Mouse (Mus musculus) limb, embryonic 11.5 days (tissue): ENCODE measurements at regions not wholly inside any gene's neighbourhood (a gene's known extent, or its start where the extent isn't known, plus 50 kb on each side); places are given as distances from the start of the nearest gene placed in this dataset.

ENCODE experiments used
- ATAC-seq: fragments of 200-750 bp; cut with Nextera tagmentation; 2 replicates; pipeline ENCODE4 v1.8.0; 2017; ENCODE audit warnings: low read depth; ENCODE audit not compliant: insufficient number of reproducible peaks, low FRiP score, low TSS enrichment
- DNase-seq: peaks from one replicate; pipeline ENCODE4 v3.0.0-alpha.2; 2015; ENCODE audit warnings: low spot score
- H3K27ac ChIP-seq: fragments of 300-500 bp; sonication (generic); replicated peaks from 2 replicates; pipeline ENCODE4 v1.5.1; 2014; ENCODE audit warnings: low read depth, mild to moderate bottlenecking, low read length
- H3K27me3 ChIP-seq: fragments of 300-500 bp; sonication (generic); 2 replicates; pipeline ENCODE4 v1.6.1; 2014; ENCODE audit warnings: mild to moderate bottlenecking, low read length, mixed read lengths; ENCODE audit not compliant: control insufficient read depth, insufficient read depth
- H3K36me3 ChIP-seq: fragments of 300-500 bp; sonication (generic); 2 replicates; pipeline ENCODE4 v1.6.1; 2014; ENCODE audit warnings: mild to moderate bottlenecking, low read length, moderate library complexity, mixed read lengths; ENCODE audit not compliant: control insufficient read depth, insufficient read depth
- H3K4me1 ChIP-seq: fragments of 300-500 bp; sonication (generic); 2 replicates; pipeline ENCODE4 v1.6.1; 2014; ENCODE audit warnings: low read length, mixed read lengths; ENCODE audit not compliant: control insufficient read depth, insufficient read depth
- H3K4me2 ChIP-seq: fragments of 300-500 bp; sonication (generic); 2 replicates; pipeline ENCODE4 v1.6.1; 2014; ENCODE audit warnings: low read depth, mild to moderate bottlenecking, moderate library complexity; ENCODE audit not compliant: severe bottlenecking
- H3K4me3 ChIP-seq: fragments of 300-500 bp; sonication (generic); 2 replicates; pipeline ENCODE4 v1.5.1; 2014; ENCODE audit warnings: low read depth, low read length
- H3K9ac ChIP-seq: fragments of 300-500 bp; sonication (generic); 2 replicates; pipeline ENCODE4 v1.6.1; 2014; ENCODE audit warnings: mild to moderate bottlenecking, low read length
- H3K9me3 ChIP-seq: fragments of 300-500 bp; sonication (generic); 2 replicates; pipeline ENCODE4 v1.6.1; 2016; ENCODE audit warnings: low read length; ENCODE audit not compliant: control insufficient read depth
- WGBS: fragments of 180-500 bp; shearing (Covaris S2); extraction: QIAGEN DNeasy Blood & Tissue Kit; methylation state at CpG from one replicate; pipeline ENCODE4 v1.1.7; 2014; 5-methylcytosine and 5-hydroxymethylcytosine counted together

GRCm38 (mm10) chr6:94804284-94804815, 104.4 kb upstream of the Lrig1 start:
- Histone ChIP-seq H3K27ac (no peak overlapping the region), H3K9me3 (no peaks in the 10 kb centered on the region), H3K9ac (no peak overlapping the region), H3K27me3 (no peaks in the 10 kb centered on the region), H3K4me3 (no peak overlapping the region), H3K4me1 (peaks cover 14% of the 10 kb centered on the region), H3K4me2 (no peak overlapping the region), H3K36me3 (no peaks in the 10 kb centered on the region)
- WGBS: 86% methylated on average over 10 of the region's 10 CpGs
- DNase-seq: no peak
- ATAC-seq: no peak

GRCm38 (mm10) chr6:94801039-94801438, 101.1 kb upstream of the Lrig1 start:
- ATAC-seq (no peak), DNase-seq (no peak)
- H3K27me3 ChIP-seq: no peaks in the 10 kb centered on the region
- no peak overlapping the region for H3K27ac ChIP-seq
- H3K4me2 ChIP-seq: no peak overlapping the region; the same call in 1 of the 2 replicates
- no peak overlapping the region for H3K9ac ChIP-seq
- peaks cover 2% of the 10 kb centered on the region; the same call in 1 of the 2 replicates for H3K9me3 ChIP-seq
- no peak overlapping the region for H3K4me3 ChIP-seq
- 28% methylated on average over 12 of the region's 12 CpGs for WGBS
- H3K4me1 ChIP-seq: peaks cover 8% of the 10 kb centered on the region; the same call in 1 of the 2 replicates
- H3K36me3 ChIP-seq: no peaks in the 10 kb centered on the region

- peaks cover 2% of the 10 kb centered on the region; the same call in 1 of the 2 replicates for H3K9me3 ChIP-seq
- no peak overlapping the region for H3K4me3 ChIP-seq
- no peaks in the 10 kb centered on the region for H3K27me3 ChIP-seq
- no peak for ATAC-seq
- WGBS: 92% methylated on average over 4 of the region's 4 CpGs
- no peaks in the 10 kb centered on the region for H3K36me3 ChIP-seq
- no peak overlapping the region for H3K4me2 ChIP-seq
- H3K9ac ChIP-seq: no peak overlapping the region
- no peak overlapping the region for H3K27ac ChIP-seq
- H3K4me1 ChIP-seq: peaks cover 5% of the 10 kb centered on the region; the same call in 1 of the 2 replicates
- no peak for DNase-seq
Observed at GRCm38 (mm10) chr6:94798545-94799211, 98.7 kb upstream of the Lrig1 start.

GRCm38 (mm10) chr6:94795442-94795841, 95.5 kb upstream of the Lrig1 start:
- H3K4me3 ChIP-seq: no peak overlapping the region
- H3K9me3 ChIP-seq: peaks cover 2% of the 10 kb centered on the region; the same call in 1 of the 2 replicates
- H3K27me3 ChIP-seq: no peaks in the 10 kb centered on the region
- H3K9ac ChIP-seq: no peak overlapping the region
- WGBS: 78% methylated on average over 4 of the region's 4 CpGs
- H3K4me2 ChIP-seq: no peak overlapping the region
- no peaks in the 10 kb centered on the region for H3K36me3 ChIP-seq
- ATAC-seq (no peak), DNase-seq (no peak)
- no peak overlapping the region for H3K27ac ChIP-seq
- H3K4me1 ChIP-seq: 0 out of 2 replicates have a peak, but pooled peaks cover 2% of the 10 kb centered on the region

GRCm38 (mm10) chr6:94793555-94793954, 93.6 kb upstream of the Lrig1 start:
- DNase-seq (no peak), ATAC-seq (no peak)
- Histone ChIP-seq H3K4me1 (peaks cover 2% of the 10 kb centered on the region; the same call in 1 of the 2 replicates), H3K27me3 (no peaks in the 10 kb centered on the region), H3K4me3 (no peak overlapping the region), H3K9me3 (peaks cover 2% of the 10 kb centered on the region; the same call in 1 of the 2 replicates), H3K36me3 (no peaks in the 10 kb centered on the region), H3K9ac (no peak overlapping the region), H3K27ac (no peak overlapping the region), H3K4me2 (no peak overlapping the region)
- WGBS: 94% methylated on average over 6 of the region's 6 CpGs

GRCm38 (mm10) chr6:94792312-94792711, 92.4 kb upstream of the Lrig1 start:
- DNase-seq (no peak), ATAC-seq (no peak)
- H3K27ac ChIP-seq: no peak overlapping the region
- H3K36me3 ChIP-seq: no peaks in the 10 kb centered on the region
- 76% methylated on average over 4 of the region's 4 CpGs for WGBS
- H3K9ac ChIP-seq: no peak overlapping the region
- no peaks in the 10 kb centered on the region for H3K27me3 ChIP-seq
- H3K4me2 ChIP-seq: no peak overlapping the region
- H3K4me3 ChIP-seq: no peak overlapping the region
- peaks cover 2% of the 10 kb centered on the region; the same call in 1 of the 2 replicates for H3K9me3 ChIP-seq
- peaks cover 2% of the 10 kb centered on the region; the same call in 1 of the 2 replicates for H3K4me1 ChIP-seq

- no peak overlapping the region for H3K4me3 ChIP-seq
- no peaks in the 10 kb centered on the region for H3K9me3 ChIP-seq
- H3K27me3 ChIP-seq: no peaks in the 10 kb centered on the region
- WGBS: 78% methylated on average over 5 of the region's 5 CpGs
- ATAC-seq: no peak
- no peak overlapping the region for H3K9ac ChIP-seq
- DNase-seq: no peak
- H3K4me2 ChIP-seq: no peak overlapping the region
- H3K36me3 ChIP-seq: no peaks in the 10 kb centered on the region
- H3K4me1 ChIP-seq: peaks cover 2% of the 10 kb centered on the region; the same call in 1 of the 2 replicates
- H3K27ac ChIP-seq: no peak overlapping the region
Observed at GRCm38 (mm10) chr6:94789308-94789763, 89.4 kb upstream of the Lrig1 start.

GRCm38 (mm10) chr6:94783471-94783870, 83.5 kb upstream of the Lrig1 start:
- Histone ChIP-seq H3K27me3 (no peaks in the 10 kb centered on the region), H3K27ac (no peak overlapping the region), H3K9me3 (no peaks in the 10 kb centered on the region), H3K4me3 (no peak overlapping the region), H3K36me3 (no peaks in the 10 kb centered on the region), H3K9ac (no peak overlapping the region), H3K4me1 (0 out of 2 replicates have a peak, but pooled peaks cover 3% of the 10 kb centered on the region), H3K4me2 (no peak overlapping the region)
- ATAC-seq (no peak), DNase-seq (no peak)
- WGBS: 76% methylated on average over 1 of the region's 1 CpGs
